Mouse (Mus musculus): ENCODE data around the gene D13Ertd608e. TPM values are rescaled to one million over a fixed set of nuclear protein-coding genes. Genes with fewer than 3 reads are reported as not detected.
"Not testable (repeated sequence)": the region's sequence is repeated elsewhere in the genome, so short reads cannot be mapped to it uniquely, and the experiment has no call there.

Gene D13Ertd608e
- polyA plus RNA-seq, 1 experiment from 2014 or later, result not detected

DNA sequence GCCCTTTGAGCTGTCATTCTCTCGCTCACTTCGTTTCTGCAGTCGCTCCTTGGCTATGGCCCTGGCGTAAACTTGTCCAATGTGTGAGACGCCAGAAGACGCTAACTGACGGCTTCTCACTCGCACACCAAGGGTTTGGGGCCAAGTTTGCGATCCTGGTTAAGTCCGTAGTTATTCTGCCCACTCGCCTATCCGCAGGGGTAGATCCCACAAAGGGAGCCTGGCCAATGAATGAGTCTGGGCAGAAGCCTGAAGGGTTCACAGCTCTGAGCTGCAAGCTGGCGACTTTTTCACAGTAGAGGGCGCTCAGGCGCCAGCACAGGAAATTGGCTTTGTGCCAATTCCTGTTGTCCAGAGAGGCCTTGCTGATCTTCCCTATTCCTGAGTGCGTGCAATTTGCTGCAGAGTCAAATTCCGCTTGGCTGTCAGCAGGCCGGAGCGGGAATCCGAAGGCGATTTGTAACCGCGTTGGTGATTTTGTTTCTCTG lies 562 bp downstream of the D13Ertd608e start:
- not testable (repeated sequence) for H3K27me3 ChIP-seq; H3K9me3 ChIP-seq (replicated peaks); H3K4me1 ChIP-seq; H3K9ac ChIP-seq; H3K27ac ChIP-seq; H3K36me3 ChIP-seq
- H3K4me3 ChIP-seq, result peak overlapping the region; percentile 21
- peak overlapping the region; percentile 43 for H3K4me2 ChIP-seq (replicated peaks)
- peak; percentile 88 for ATAC-seq (ENCODE audit: low FRiP score)
- WGBS, result 12% methylated on average over 23 of the region's 23 CpGs

- not testable (repeated sequence) for H3K4me3 ChIP-seq
Observed at GRCm38 (mm10) chr13:119837719-119838337, 2.0 kb downstream of the D13Ertd608e start.

GRCm38 (mm10) chr13:119839982-119840381 lies 4.2 kb downstream of the D13Ertd608e start:
- not testable (repeated sequence) for ATAC-seq (ENCODE audit: low FRiP score); H3K9ac ChIP-seq; H3K4me1 ChIP-seq; H3K4me3 ChIP-seq; H3K27ac ChIP-seq; H3K4me2 ChIP-seq (replicated peaks); H3K27me3 ChIP-seq; H3K36me3 ChIP-seq; H3K9me3 ChIP-seq (replicated peaks)
- 31% methylated on average over 6 of the region's 6 CpGs for WGBS

More at GRCm38 (mm10) chr13:119837719-119838337, 2.0 kb downstream of the D13Ertd608e start:
- ATAC-seq (ENCODE audit: low FRiP score), result peak; percentile 47; the same call in 1 of the 2 replicates
- not testable (repeated sequence) for H3K9ac ChIP-seq; H3K27me3 ChIP-seq; H3K4me1 ChIP-seq; H3K9me3 ChIP-seq (replicated peaks); H3K27ac ChIP-seq; H3K36me3 ChIP-seq
- 0 out of 2 replicates have a peak overlapping the region, but pooled peaks have one; percentile 21 for H3K4me2 ChIP-seq (replicated peaks)
- 8% methylated on average over 14 of the region's 23 CpGs for WGBS

- ATAC-seq (ENCODE audit: low FRiP score); H3K4me3 ChIP-seq: not testable (repeated sequence)
Observed at GRCm38 (mm10) chr13:119862399-119862798, 26.6 kb downstream of the D13Ertd608e start.

DNA sequence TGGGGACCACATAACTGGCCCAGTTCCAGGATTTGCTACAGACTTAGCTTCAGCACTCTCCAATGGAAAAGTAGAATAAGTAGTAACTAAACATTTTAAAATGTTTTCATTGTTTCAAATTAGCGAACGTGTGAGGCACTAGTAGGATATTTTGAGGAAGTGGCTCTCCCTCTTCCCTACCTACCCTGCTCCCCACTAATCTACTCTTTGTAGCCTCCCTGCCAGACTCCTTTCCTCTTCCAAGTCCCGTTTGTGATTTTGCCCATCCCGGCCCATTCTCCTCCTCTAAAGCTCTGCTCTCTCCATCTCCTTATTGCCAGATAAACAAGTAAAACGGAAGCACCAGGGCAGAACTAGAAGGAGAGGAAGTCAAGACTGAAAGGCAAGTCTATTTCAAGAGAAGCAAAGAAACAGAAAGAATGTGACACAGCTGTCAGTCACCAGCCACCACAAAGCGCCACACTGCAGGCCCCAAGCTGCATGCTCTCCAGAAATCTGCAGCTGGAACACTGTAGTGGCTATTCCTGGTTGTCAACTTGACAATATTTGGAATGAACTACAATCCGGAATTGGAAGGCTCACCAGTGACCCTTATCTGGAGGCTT lies 28.7 kb downstream of the D13Ertd608e start:
- H3K4me1 ChIP-seq, H3K27ac ChIP-seq: not testable (repeated sequence)
- 84% methylated on average over 6 of the region's 7 CpGs for WGBS

More at GRCm38 (mm10) chr13:119862399-119862798, 26.6 kb downstream of the D13Ertd608e start:
- H3K9ac ChIP-seq; H3K27ac ChIP-seq; H3K9me3 ChIP-seq (replicated peaks); H3K4me1 ChIP-seq; H3K4me2 ChIP-seq (replicated peaks); H3K27me3 ChIP-seq; H3K36me3 ChIP-seq: not testable (repeated sequence)
- WGBS, result no CpG with 5 or more reads among the region's 6 CpGs

GRCm38 (mm10) chr13:119886896-119887295 lies 51.1 kb downstream of the D13Ertd608e start:
- not testable (repeated sequence) for H3K4me2 ChIP-seq (replicated peaks)
- WGBS, result 45% methylated on average over 4 of the region's 4 CpGs

More for the DNA sequence above, 28.7 kb downstream of the D13Ertd608e start:
- not testable (repeated sequence) for H3K36me3 ChIP-seq; H3K9ac ChIP-seq; H3K4me3 ChIP-seq; H3K4me2 ChIP-seq (replicated peaks); H3K27me3 ChIP-seq; ATAC-seq (ENCODE audit: low FRiP score); H3K9me3 ChIP-seq (replicated peaks)

DNA sequence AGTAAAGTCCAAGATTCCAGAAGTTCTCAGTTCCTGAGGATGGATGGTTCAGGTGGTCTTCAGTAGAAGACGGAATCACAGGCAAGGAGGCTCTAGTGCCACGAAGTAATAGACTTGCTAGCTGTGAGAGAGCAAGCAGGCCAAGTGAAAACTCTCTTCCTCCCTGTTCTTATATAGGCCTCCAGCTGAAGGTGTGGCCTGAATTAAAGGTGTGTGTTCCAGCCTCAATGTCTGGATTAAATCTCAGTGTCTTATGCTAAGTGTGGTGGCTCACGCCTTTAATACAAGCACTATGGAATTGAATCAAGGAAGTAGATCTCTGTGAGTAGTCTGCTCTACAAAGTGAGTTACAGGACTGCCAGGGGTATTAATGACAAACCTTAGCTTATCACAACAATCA lies 58.9 kb downstream of the D13Ertd608e start, which contains the start of gene Tcstv1:
TSS of gene Tcstv1 (minus strand) at position 101 of the 400 bp plus-strand sequence.
- not testable (repeated sequence) for H3K9ac ChIP-seq; ATAC-seq (ENCODE audit: low FRiP score); H3K4me3 ChIP-seq; H3K36me3 ChIP-seq; H3K4me2 ChIP-seq (replicated peaks); H3K9me3 ChIP-seq (replicated peaks); H3K4me1 ChIP-seq; H3K27me3 ChIP-seq; H3K27ac ChIP-seq
- WGBS, result 79% methylated on average over 3 of the region's 3 CpGs

More at GRCm38 (mm10) chr13:119886896-119887295, 51.1 kb downstream of the D13Ertd608e start:
- H3K9me3 ChIP-seq (replicated peaks); H3K9ac ChIP-seq; ATAC-seq (ENCODE audit: low FRiP score); H3K4me1 ChIP-seq; H3K27me3 ChIP-seq; H3K27ac ChIP-seq; H3K36me3 ChIP-seq; H3K4me3 ChIP-seq: not testable (repeated sequence)

Other genes with a start within 250 kb of the D13Ertd608e start
- 0.19 and 0.25 TPM in 2 replicates for gene Ccl28, start 212.2 kb upstream of the D13Ertd608e start, polyA plus RNA-seq (2016; fragmentation: Nextera tagmentation; extraction: Ambion mirVana)
- 415 and 465 TPM in 2 replicates for gene Hmgcs1, start 145.6 kb upstream of the D13Ertd608e start, polyA plus RNA-seq (2016; fragmentation: Nextera tagmentation; extraction: Ambion mirVana)
- 2.6 and 2.8 TPM in 2 replicates for gene Nim1k, start 80.1 kb upstream of the D13Ertd608e start, polyA plus RNA-seq (2016; fragmentation: Nextera tagmentation; extraction: Ambion mirVana)
- 42.3 and 43.5 TPM in 2 replicates for gene Zfp131, start 45.1 kb upstream of the D13Ertd608e start, polyA plus RNA-seq (2016; fragmentation: Nextera tagmentation; extraction: Ambion mirVana)
- gene AF067063, start 5.8 kb upstream of the D13Ertd608e start, polyA plus RNA-seq (2016; fragmentation: Nextera tagmentation; extraction: Ambion mirVana), result not detected in 2 replicates
- gene Tcstv1, start 58.8 kb downstream of the D13Ertd608e start, polyA plus RNA-seq (2016; fragmentation: Nextera tagmentation; extraction: Ambion mirVana), result not detected in 2 replicates
- not detected in 2 replicates for gene Gm21761, start 93.3 kb downstream of the D13Ertd608e start, polyA plus RNA-seq (2016; fragmentation: Nextera tagmentation; extraction: Ambion mirVana)
- gene B020031M17Rik, start 114.8 kb downstream of the D13Ertd608e start, polyA plus RNA-seq (2016; fragmentation: Nextera tagmentation; extraction: Ambion mirVana), result not detected in 2 replicates
- not detected in 2 replicates for gene Gm36079, start 191.0 kb downstream of the D13Ertd608e start, polyA plus RNA-seq (2016; fragmentation: Nextera tagmentation; extraction: Ambion mirVana)
- gene Gm21188, start 216.2 kb downstream of the D13Ertd608e start, polyA plus RNA-seq (2016; fragmentation: Nextera tagmentation; extraction: Ambion mirVana), result not detected in 2 replicates

Data from hindbrain, embryonic 12.5 days (tissue).